Mouse (Mus musculus): ENCODE measurements around the gene Mag.
A peak's percentile ranks its signal among the peaks of the same experiment; 100 is the strongest.
"Not testable (repeated sequence)": the region's sequence is repeated elsewhere in the genome, so short reads cannot be mapped to it uniquely, and the experiment has no call there.

The Mag gene

DNA sequence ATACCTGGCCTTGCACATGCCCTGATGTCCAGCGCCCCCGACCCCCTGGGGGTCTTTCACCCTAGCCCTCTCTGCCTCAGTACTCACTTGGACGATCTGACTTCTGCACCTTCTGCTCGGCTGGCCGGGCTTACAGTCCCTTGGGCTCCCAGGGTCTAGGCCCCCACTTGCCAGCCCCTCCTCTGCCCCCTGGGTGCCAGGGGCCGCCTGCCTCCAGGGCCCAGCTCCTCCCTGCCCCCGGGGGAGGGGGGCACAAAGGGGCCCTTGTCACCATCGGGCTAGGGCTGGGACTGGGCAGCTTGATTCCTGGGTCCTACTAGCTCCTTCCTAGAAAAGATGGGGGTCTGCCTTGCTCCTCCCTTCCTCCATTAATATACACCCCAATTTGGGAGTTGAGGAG lies at the start of gene Mag:
Gene Mag (minus strand): TSS at position 142 of the 400 bp plus-strand sequence.
- DNase-seq (ENCODE audit: low read depth, low spot score) = no peak

GRCm38 (mm10) chr7:30964366-30964765 lies 49.7 kb upstream of the Mag start:
- DNase-seq (ENCODE audit: low read depth, low spot score) = no peak

GRCm38 (mm10) chr7:30962862-30963261 lies 48.2 kb upstream of the Mag start:
- no peak for DNase-seq (ENCODE audit: low read depth, low spot score)

DNA sequence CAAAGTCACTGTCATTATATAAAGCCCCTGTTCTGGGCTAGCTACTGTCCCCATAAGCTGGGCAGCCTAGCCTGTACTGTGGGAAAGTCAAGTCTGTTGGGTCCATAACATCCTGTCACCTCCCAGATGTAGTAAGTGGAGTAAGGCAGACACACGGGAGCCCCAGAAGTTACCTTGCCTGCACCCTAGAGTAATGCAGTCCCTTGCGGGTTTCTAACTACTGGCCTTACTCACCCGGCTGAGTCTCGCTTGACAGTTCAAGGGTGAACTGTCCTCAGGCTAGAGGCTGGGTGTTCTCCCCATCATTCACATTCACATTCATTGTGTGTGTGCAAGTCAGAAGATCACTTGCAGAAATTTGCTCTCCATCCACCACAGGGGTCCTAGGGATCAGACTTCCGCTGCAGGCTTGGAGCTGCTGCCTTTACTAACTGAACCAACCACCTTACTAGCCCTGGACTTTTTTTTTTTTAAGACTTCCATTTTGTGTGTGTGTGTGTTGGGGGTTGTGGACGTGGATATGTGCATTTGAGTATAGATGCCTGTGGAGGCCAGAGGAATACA lies 45.2 kb upstream of the Mag start:
- no peak for DNase-seq (ENCODE audit: low read depth, low spot score)

DNA sequence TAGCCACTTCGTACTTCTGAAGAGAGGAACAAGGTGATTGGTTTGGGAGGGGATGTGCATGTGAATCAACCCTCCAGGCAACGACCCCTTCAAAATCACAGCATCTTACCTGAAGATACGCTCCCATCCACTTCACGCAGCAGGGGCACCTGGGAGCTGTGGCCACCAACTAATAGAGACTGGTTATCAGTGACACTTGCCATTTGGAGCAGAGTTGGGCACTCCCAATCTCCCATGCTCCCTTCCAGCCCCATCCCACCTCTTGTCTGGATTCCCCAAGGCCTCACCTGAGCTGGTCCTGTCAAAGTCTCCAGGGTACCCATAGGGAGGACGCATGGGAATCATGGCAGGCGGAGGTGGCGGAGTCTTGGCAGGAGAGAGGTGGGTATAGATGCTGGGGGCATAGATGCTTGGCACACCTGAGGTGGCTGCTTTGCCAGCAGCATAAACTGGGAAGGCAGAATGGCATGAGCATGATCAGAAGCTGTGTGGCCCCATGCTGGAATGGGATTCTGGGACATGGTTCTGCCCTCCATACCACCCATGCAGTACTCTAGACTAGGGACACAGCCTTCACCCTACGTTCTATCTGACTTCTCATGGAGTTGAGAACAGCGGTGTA lies 44.3 kb upstream of the Mag start:
- no peak for DNase-seq (ENCODE audit: low read depth, low spot score)

- no peak for DNase-seq (ENCODE audit: low read depth, low spot score)
These were observed 43.6 kb upstream of the Mag start for GRCm38 (mm10) chr7:30958109-30958865.

- DNase-seq (ENCODE audit: low read depth, low spot score) = peak; percentile 89
These were observed 42.7 kb upstream of the Mag start for GRCm38 (mm10) chr7:30957367-30957783.

- DNase-seq (ENCODE audit: low read depth, low spot score) = peak; percentile 64
These were observed 42.2 kb upstream of the Mag start, which contains the start of gene Usf2 for GRCm38 (mm10) chr7:30956756-30957366. Gene Usf2 (minus strand): TSS chr7:30956803.

DNA sequence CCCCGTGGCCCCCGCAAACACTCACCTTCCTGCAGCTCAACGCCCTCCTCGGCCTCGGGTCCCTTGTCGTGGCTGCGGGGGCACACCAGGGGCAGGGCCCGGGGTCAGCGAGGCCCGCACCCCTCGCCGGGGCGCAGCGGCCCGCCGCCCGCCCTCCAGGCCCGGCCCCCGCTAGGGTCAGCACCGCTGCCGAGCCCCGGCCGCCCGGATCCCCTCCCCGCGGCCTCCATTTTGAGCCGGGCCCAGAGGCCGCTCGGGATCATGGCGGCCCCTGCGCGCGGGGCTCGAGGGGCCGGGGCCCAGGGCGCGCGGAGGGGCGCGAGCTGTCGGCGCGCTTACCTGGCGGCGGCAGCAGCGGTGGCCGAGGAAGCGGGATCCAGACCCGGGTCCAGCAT lies 41.7 kb upstream of the Mag start:
- no peak for DNase-seq (ENCODE audit: low read depth, low spot score)

DNA sequence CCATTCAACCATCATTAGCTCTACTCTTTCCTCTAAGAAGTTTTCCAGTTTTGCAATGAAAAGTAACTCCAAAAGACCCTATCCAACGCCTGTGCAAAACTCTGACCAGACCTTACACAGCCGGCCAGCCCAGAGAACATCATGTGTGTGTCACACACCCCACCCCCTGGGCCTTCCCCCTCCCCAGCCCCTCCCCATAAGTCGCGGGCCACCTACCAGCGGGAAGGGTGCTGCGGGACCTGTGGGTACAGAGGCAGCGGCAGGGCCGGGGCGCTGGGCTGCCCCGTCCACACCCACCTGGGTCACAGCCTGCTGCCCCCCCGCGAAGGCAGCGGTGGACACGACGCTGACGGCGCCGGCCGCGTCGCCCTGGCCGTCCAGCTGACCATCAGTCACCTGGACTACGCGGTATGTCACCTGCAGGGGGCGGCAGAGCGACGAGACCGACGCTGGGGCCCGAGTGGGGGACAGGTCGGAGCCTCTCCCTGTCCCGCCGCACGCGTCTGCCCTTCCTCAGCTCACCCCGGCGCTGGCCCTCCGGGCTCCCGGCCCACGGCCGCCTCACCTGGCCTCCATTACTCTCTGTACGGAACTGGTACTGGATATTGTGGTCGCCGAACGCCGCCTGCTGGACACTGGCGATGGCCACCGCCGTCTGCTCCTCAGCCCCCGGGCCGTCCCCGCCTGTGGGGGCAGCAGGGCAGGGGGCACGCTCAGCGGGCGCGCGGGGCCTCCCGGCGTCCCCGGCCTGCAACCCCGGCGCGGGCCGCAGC lies 41.1 kb upstream of the Mag start:
- DNase-seq (ENCODE audit: low read depth, low spot score) = peak; percentile 83

GRCm38 (mm10) chr7:30954971-30955520 lies 40.4 kb upstream of the Mag start:
- DNase-seq (ENCODE audit: low read depth, low spot score) = no peak

DNA sequence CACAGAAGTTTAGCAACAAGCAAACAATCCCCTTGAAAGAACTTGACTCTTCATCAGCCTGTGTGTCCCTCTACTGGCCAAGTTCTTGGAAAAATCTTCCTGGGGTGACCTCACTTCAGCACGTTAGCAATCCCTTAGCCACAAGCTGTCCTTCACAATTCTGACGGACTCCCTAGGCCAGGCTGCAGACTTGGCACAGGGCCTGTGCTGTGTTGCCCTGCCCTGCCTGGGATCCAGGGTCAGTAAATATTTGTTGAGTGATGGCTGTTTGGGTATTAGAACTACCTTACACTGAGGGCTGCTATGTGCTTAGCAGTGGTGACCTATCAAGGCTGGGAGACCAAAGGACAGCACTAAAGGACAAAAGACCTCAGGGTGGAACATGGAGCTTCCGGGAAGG lies 39.4 kb upstream of the Mag start:
- no peak for DNase-seq (ENCODE audit: low read depth, low spot score)

DNA sequence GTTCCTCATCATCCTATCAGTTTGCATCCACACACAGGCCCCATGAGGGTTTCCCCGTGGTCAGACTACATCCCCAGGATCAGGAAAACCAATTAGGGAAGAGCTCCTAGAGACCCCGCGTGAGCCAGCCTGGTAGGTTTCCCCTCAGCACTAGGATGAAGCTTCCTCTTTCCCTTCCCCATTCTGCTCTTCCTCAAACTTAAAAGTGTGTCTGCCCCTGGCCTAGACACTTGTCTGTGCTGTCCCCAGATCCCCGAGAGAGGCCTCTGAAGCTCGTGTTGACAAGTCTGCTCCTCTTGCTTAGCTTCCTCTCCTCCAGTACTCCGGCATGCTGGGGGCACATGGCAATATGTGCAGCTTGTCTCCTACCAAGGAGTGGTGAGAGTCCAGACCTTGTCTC lies 38.8 kb upstream of the Mag start:
- no peak for DNase-seq (ENCODE audit: low read depth, low spot score)

GRCm38 (mm10) chr7:30952441-30953265 lies 38.0 kb upstream of the Mag start:
- no peak for DNase-seq (ENCODE audit: low read depth, low spot score)

- not testable (repeated sequence) for DNase-seq (ENCODE audit: low read depth, low spot score)
These were observed 35.2 kb upstream of the Mag start for GRCm38 (mm10) chr7:30949902-30950301.

DNA sequence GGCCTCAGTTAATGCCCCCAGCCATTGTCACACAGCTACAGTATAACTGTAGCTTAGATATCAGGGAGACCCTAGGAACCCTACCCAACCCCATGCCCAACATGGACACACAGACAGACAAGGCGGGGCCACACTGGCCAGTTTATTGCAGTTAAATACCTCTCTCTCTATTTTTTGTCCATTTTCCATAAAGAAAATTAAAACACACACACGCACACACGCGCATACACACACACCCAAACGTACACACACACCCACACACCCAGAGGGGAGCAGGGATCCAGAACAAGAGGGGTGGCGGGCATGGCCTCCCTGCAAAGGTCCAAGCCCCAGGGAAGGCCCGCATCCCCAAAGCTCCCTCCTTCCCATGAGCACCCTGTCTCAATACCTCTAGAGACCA lies 31.2 kb upstream of the Mag start:
- no peak for DNase-seq (ENCODE audit: low read depth, low spot score)

DNA sequence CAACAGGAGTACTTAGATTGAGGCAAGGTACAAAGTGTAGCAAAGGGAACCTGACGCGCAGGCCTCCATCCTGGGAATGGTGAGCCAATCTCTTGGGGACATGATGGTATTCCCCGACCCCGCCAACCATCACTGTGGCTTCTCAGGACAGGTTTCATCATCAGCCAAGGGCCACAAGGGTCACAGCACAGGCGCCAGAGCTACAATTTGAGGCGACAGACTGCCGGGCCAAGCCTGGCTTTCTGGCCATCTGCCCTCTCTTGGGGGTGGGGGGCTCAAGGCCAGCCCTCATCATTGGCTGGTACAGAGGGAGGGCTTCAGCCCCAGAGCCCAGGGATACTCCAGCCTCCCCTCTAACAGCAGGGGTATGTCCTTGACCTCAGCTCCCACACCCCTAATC lies 30.8 kb upstream of the Mag start:
- not testable (repeated sequence) for DNase-seq (ENCODE audit: low read depth, low spot score)

GRCm38 (mm10) chr7:30944706-30945105 lies 30.0 kb upstream of the Mag start:
- DNase-seq (ENCODE audit: low read depth, low spot score) = not testable (repeated sequence)

GRCm38 (mm10) chr7:30943909-30944635 lies 29.4 kb upstream of the Mag start, which contains the start of gene Hamp:
Gene Hamp (minus strand): TSS chr7:30944032.
- DNase-seq (ENCODE audit: low read depth, low spot score) = no peak

- DNase-seq (ENCODE audit: low read depth, low spot score) = not testable (repeated sequence)
These were observed 27.7 kb upstream of the Mag start for GRCm38 (mm10) chr7:30942365-30942764.

Data from forelimb bud, embryonic 11.5 days (tissue).